Mouse (Mus musculus): ENCODE data around the gene Slc7a8.

DNA sequence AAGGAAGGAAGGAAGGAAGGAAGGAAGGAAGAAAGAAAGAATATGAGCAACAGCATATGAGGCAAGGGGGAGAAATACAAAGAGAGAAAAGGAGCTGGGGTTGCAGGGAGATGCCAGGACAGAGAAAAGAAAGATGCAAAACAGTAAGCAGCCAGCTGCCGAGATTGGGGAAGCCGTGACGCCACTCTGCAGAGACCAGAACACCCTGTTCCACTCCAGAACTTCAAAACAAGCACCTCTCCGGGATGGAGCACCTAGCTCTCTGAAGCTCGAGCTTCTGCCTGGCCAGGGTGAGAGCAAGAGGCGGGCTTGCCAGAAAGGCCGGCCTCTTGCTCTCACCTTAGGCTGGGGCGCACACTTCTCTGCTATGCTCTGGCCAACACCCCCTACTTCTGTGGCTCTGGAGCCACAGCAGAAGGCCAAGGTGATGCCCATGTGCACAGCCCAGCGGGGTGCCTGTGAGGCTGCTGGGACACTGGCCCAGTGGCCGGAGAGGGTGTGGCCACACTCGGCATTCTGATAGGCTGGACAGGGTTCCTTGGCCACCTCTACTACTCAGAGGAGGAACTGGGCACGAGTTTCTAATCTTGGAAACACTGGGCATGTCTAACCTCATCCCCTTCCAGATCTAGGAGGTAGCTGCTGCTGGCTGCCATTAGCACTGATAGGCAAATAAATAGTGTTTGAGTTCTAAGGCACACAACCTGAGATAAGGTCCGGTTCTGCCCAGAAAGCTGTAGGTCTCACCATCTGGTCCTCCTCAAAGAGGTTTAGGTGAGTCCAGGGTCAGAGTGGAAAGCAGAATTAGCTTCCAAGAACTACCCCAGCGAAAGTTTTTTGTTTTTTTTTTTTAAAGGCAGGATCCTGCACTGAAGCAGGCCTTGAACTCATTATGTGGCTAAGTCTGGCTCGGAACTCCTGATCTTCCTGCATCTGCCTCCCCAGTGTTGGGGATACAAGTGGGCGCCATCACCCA, 33.5 kb downstream of the Slc7a8 start:
- TF ChIP-seq ZNF384 (IDR thresholded peaks at IDR 0.05; ENCODE audit: low read depth, low read length) (peak; percentile 96), HCFC1 (IDR thresholded peaks at IDR 0.05; ENCODE audit: borderline replicate concordance, insufficient read depth, low read length) (no peak), CHD2 (IDR thresholded peaks at IDR 0.05; ENCODE audit: low read depth, low read length) (no peak)

Measured in ES-E14 (cell line).